In genomic region chr9:55296221-55296620, GRCm38 (mm10) we compare ENCODE assay signal across 21 mouse cellular contexts. TPM values are rescaled to one million over a fixed set of nuclear protein-coding genes. Genes with fewer than 3 reads are reported as not detected.
DNase-seq lines count a peak whose midpoint lies in the region; ATAC-seq and TF ChIP-seq lines count a peak whose summit lies in the region.
"Had no signal": no experiment of that assay in that cellular context is flagged by ENCODE, and none has a peak within 500 bp of the region (broad histone marks: within the 10 kb centered on the region; RNA-seq: fewer than 3 reads in every experiment).

No protein-coding gene starts in this region.

- H3K9ac ChIP-seq in liver, adult 2 months (ENCODE audit: low read depth, low read length) = no peak overlapping the region
- no peak overlapping the region for H3K9ac ChIP-seq in liver, embryonic 11.5 days (ENCODE audit: low read depth, low read length)
- H3K9ac ChIP-seq: embryonic facial prominence, embryonic 15.5 days; hindbrain, embryonic 14.5 days; limb, embryonic 12.5 days had no signal

- DNase-seq in adrenal gland, adult 8-10 months = peak; percentile 31
- DNase-seq in adrenal gland, adult 18-20 months (ENCODE audit: low spot score in 2 of 2) = no peak
- DNase-seq in liver, adult 2 months (ENCODE audit: extremely low read depth, low read depth, low spot score) = peak; percentile 57
- no peak for DNase-seq in liver, embryonic 11.5 days (ENCODE audit: low spot score)
- no peak for DNase-seq in right cerebral cortex, adult 18-20 months
- no peak for DNase-seq in right cerebral cortex, postnatal 14 days
- DNase-seq: cerebellum, adult 11 months; gastrocnemius, postnatal 10 days; heart, postnatal 14 days; spleen, adult 18-20 months; thymus, postnatal 25 days had no signal

- ATAC-seq in liver, embryonic 11.5 days (replicated peaks; ENCODE audit: low FRiP score) = no peak
- ATAC-seq in megakaryocyte progenitor cell, adult 5-6 weeks (replicated peaks; ENCODE audit: poor library complexity) = peak; percentile 95
- ATAC-seq: forebrain, embryonic 14.5 days had no signal

- H3K4me2 ChIP-seq in liver, embryonic 11.5 days = no peak overlapping the region
- H3K4me2 ChIP-seq: embryonic facial prominence, embryonic 15.5 days; hindbrain, embryonic 14.5 days; limb, embryonic 12.5 days had no signal

- no peaks in the 10 kb centered on the region for H3K79me2 ChIP-seq in liver, adult 2 months (ENCODE audit: control insufficient read depth, insufficient read depth, low read length)

- H3K27ac ChIP-seq in liver, adult 2 months (replicated peaks; ENCODE audit: insufficient read depth, low read depth, low read length) = no peak overlapping the region
- H3K27ac ChIP-seq in liver, embryonic 11.5 days (ENCODE audit: low read depth, low read length) = no peak overlapping the region
- peak overlapping the region; percentile 98 for H3K27ac ChIP-seq in bone marrow macrophage, adult 2 months (ENCODE audit: insufficient read depth, low read depth, low read length)
- H3K27ac ChIP-seq: embryonic facial prominence, embryonic 15.5 days; hindbrain, embryonic 14.5 days; layer of hippocampus, adult 2 months; left cerebral cortex, adult 2 months; limb, embryonic 12.5 days; midbrain, embryonic 10.5 days had no signal

- no peak overlapping the region for H3K4me3 ChIP-seq in liver, adult 2 months (ENCODE audit: insufficient read depth, low read depth, low read length)
- no peak overlapping the region for H3K4me3 ChIP-seq in liver, embryonic 11.5 days (ENCODE audit: low read depth, low read length)
- no peak overlapping the region for H3K4me3 ChIP-seq in bone marrow macrophage, adult 2 months (ENCODE audit: insufficient read depth, low read length)
- H3K4me3 ChIP-seq: embryonic facial prominence, embryonic 15.5 days; layer of hippocampus, adult 2 months; left cerebral cortex, adult 2 months; limb, embryonic 12.5 days; midbrain, embryonic 10.5 days had no signal

- WGBS in liver, adult 2 months = 26% methylated on average over 2 of the region's 2 CpGs
- 47% methylated on average over 2 of the region's 2 CpGs for WGBS in liver, embryonic 11.5 days

- no peaks in the 10 kb centered on the region for H3K4me1 ChIP-seq in liver, adult 2 months (ENCODE audit: control insufficient read depth, insufficient read depth, low read length)
- H3K4me1 ChIP-seq in liver, embryonic 11.5 days (replicated peaks; ENCODE audit: control insufficient read depth, insufficient read depth, low read length) = no peaks in the 10 kb centered on the region
- peaks cover 15% of the 10 kb centered on the region for H3K4me1 ChIP-seq in bone marrow macrophage, adult 2 months (ENCODE audit: control insufficient read depth, insufficient read depth, low read length)
- H3K4me1 ChIP-seq: embryonic facial prominence, embryonic 15.5 days; limb, embryonic 12.5 days; midbrain, embryonic 10.5 days had no signal

- no peaks in the 10 kb centered on the region for H3K9me3 ChIP-seq in liver, embryonic 11.5 days (ENCODE audit: control insufficient read depth, low read length)
- H3K9me3 ChIP-seq: limb, embryonic 12.5 days; midbrain, embryonic 10.5 days had no signal

- no peak for TF ChIP-seq POLR2A in liver, adult 2 months (IDR thresholded peaks at IDR 0.05; ENCODE audit: extremely low read depth, insufficient read depth, low read length)
- no peak for TF ChIP-seq POLR2A in bone marrow macrophage, adult 2 months (IDR thresholded peaks at IDR 0.05; ENCODE audit: borderline replicate concordance, low read depth, low read length)

- H3K36me3 ChIP-seq in liver, adult 2 months (ENCODE audit: control insufficient read depth, insufficient read depth, low read length) = no peaks in the 10 kb centered on the region
- no peaks in the 10 kb centered on the region for H3K36me3 ChIP-seq in liver, embryonic 11.5 days (ENCODE audit: control insufficient read depth, insufficient read depth, low read length)
- H3K36me3 ChIP-seq: embryonic facial prominence, embryonic 15.5 days; limb, embryonic 12.5 days; midbrain, embryonic 10.5 days had no signal

- no peak for TF ChIP-seq CTCF in liver, adult 2 months (IDR thresholded peaks at IDR 0.05; ENCODE audit: low read depth, low read length)
- no peak for TF ChIP-seq CTCF in bone marrow macrophage, adult 2 months (IDR thresholded peaks at IDR 0.05; ENCODE audit: low read depth, low read length)

- no peaks in the 10 kb centered on the region for H3K27me3 ChIP-seq in liver, adult 2 months (ENCODE audit: control insufficient read depth, insufficient read depth, low read length)
- H3K27me3 ChIP-seq in liver, embryonic 11.5 days (replicated peaks; ENCODE audit: control insufficient read depth, insufficient read depth, low read length) = no peaks in the 10 kb centered on the region
- H3K27me3 ChIP-seq: embryonic facial prominence, embryonic 15.5 days; limb, embryonic 12.5 days had no signal

RNA-seq across cellular contexts. Expression of gene Nrg4, which starts 30.4 kb away (rescaled TPM):
- total RNA-seq in adrenal gland, adult 8-10 months (2022) = 10 to 100 TPM in 3 of 4 experiments, 1 to 10 TPM in 1; 6.7 to 19.3 (median 14.4) TPM
- total RNA-seq in adrenal gland, adult 18-20 months (2021) = 10 to 100 TPM; 23.4 to 37.3 TPM
- total RNA-seq in liver, adult 2 months (2014; rRNA removed) = 24.2 and 24.7 TPM in 2 replicates
- polyA plus RNA-seq in liver, adult 2 months (2012; rRNA removed) = 4.5 and 5.3 TPM in 2 replicates
- polyA plus RNA-seq in liver, embryonic 11.5 days (2014; fragmentation: Nextera tagmentation; extraction: Ambion mirVana) = 1.1 TPM in 2 replicates
- polyA plus RNA-seq in bone marrow macrophage, adult 2 months (2012; ENCODE audit: insufficient read depth, insufficient read length, missing spikeins) = not detected in 2 replicates
- total RNA-seq in megakaryocyte progenitor cell, adult 5-6 weeks (2015) = 10.5 and 11.4 TPM in 2 replicates
- total RNA-seq in megakaryocyte progenitor cell, adult 5-6 weeks (2017) = 7.2 and 9.1 TPM in 2 replicates

RNA-seq across cellular contexts. Expression of gene Tmem266, which starts 30.5 kb away (rescaled TPM):
- total RNA-seq in adrenal gland, adult 8-10 months (2022) = 1 to 10 TPM; 1.0 to 1.5 (median 1.1) TPM
- under 1 TPM; 0.80 to 0.93 TPM for total RNA-seq in adrenal gland, adult 18-20 months (2021)
- 1.5 TPM in 2 replicates for total RNA-seq in liver, adult 2 months (2014; rRNA removed)
- 1.5 and 1.7 TPM in 2 replicates for polyA plus RNA-seq in liver, adult 2 months (2012; rRNA removed)
- 0.09 TPM in 1 of 2 replicates, not detected in the other for polyA plus RNA-seq in liver, embryonic 11.5 days (2014; fragmentation: Nextera tagmentation; extraction: Ambion mirVana)
- not detected in 2 replicates for polyA plus RNA-seq in bone marrow macrophage, adult 2 months (2012; ENCODE audit: insufficient read depth, insufficient read length, missing spikeins)
- not detected in 2 replicates for total RNA-seq in megakaryocyte progenitor cell, adult 5-6 weeks (2015)
- not detected in 2 replicates for total RNA-seq in megakaryocyte progenitor cell, adult 5-6 weeks (2017)
- total RNA-seq: monocyte, adult 5-6 weeks had no signal

Comparison
In these comparisons a context has a peak if more than half of its experiments do, and no peak if none do; other contexts are left out.
1. DNase-seq: peak in adrenal gland, adult 8-10 months (single experiment) and liver, adult 2 months (single experiment); none in adrenal gland, adult 18-20 months (0 of 2), liver, embryonic 11.5 days (single experiment), right cerebral cortex, adult 18-20 months (single experiment) and right cerebral cortex, postnatal 14 days (single experiment).